Mouse (Mus musculus): ENCODE measurements at regions not wholly inside any gene's neighbourhood (a gene's known extent, or its start where the extent isn't known, plus 50 kb on each side); places are given as distances from the start of the nearest gene placed in this dataset.

DNA sequence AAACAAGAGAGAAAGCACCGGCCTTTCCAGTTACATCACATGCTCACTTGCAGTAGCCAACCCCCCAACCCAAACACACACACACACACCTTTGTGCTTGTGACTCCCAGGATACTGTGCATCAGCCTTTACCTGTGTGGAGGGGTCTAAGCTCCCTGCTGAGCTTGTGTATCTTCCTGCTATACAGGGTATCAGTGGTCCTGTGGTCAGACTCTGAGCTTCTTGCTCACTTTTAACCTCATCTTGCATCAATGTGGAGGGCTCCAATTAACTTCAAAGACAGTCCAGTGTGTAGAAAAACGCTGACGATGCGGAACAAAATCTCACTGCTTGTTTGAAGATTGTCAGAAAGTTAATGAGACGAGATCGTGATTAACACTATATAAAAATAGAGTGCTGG is 71.4 kb upstream of the Gypa start:
- TF ChIP-seq EP300 (IDR thresholded peaks at IDR 0.05) = no peak
- no peak for TF ChIP-seq CTCF (IDR thresholded peaks at IDR 0.05)

DNA sequence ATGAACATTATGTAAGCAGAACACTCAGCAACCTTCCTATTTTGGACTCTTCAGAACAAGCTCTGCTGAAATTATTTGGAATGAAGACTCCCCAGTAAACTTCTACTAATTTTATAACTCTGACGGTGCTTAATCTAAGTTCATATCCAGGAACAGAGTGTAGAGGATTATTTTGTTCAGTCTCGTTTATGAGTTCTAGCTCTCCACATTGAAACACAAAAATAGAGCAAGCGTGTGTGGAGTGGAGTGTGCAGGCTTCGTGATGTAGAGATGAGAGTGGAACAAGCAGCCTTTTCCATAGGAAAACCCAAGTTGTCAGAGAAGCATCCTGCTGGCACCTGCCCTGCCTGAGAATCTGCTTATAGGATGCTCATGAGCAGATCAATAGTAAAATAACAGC is 77.5 kb upstream of the Gypa start:
- Histone ChIP-seq H3K27ac (ENCODE audit: low read length) (no peak overlapping the region), H3K36me3 (ENCODE audit: insufficient read depth, low read length) (no peaks in the 10 kb centered on the region), H3K9ac (replicated peaks; ENCODE audit: low read depth) (no peak overlapping the region), H3K27me3 (replicated peaks; ENCODE audit: insufficient read depth, low read length) (no peaks in the 10 kb centered on the region), H3K4me1 (ENCODE audit: insufficient read depth, low read depth, low read length) (no peaks in the 10 kb centered on the region), H3K4me3 (ENCODE audit: low read depth, low read length) (no peak overlapping the region), H3K9me3 (ENCODE audit: low read length) (no peaks in the 10 kb centered on the region), H3K4me2 (replicated peaks; ENCODE audit: low read depth, low read length) (no peak overlapping the region)
- TF ChIP-seq CTCF (IDR thresholded peaks at IDR 0.05) (no peak), EP300 (IDR thresholded peaks at IDR 0.05) (no peak)
- no peak for ATAC-seq
- no peak for DNase-seq (ENCODE audit: low spot score)
- WGBS = 85% methylated on average over 4 of the region's 4 CpGs

More for the DNA sequence above, 71.4 kb upstream of the Gypa start:
- H3K9me3 ChIP-seq (ENCODE audit: low read length) = no peaks in the 10 kb centered on the region
- 85% methylated on average over 6 of the region's 6 CpGs for WGBS
- DNase-seq (ENCODE audit: low spot score) = no peak
- H3K4me2 ChIP-seq (replicated peaks; ENCODE audit: low read depth, low read length) = no peak overlapping the region
- H3K9ac ChIP-seq (replicated peaks; ENCODE audit: low read depth) = no peak overlapping the region
- no peaks in the 10 kb centered on the region for H3K36me3 ChIP-seq (ENCODE audit: insufficient read depth, low read length)
- H3K27ac ChIP-seq (ENCODE audit: low read length) = no peak overlapping the region
- H3K4me3 ChIP-seq (ENCODE audit: low read depth, low read length) = no peak overlapping the region
- no peaks in the 10 kb centered on the region for H3K27me3 ChIP-seq (replicated peaks; ENCODE audit: insufficient read depth, low read length)
- no peaks in the 10 kb centered on the region for H3K4me1 ChIP-seq (ENCODE audit: insufficient read depth, low read depth, low read length)
- ATAC-seq = no peak

DNA sequence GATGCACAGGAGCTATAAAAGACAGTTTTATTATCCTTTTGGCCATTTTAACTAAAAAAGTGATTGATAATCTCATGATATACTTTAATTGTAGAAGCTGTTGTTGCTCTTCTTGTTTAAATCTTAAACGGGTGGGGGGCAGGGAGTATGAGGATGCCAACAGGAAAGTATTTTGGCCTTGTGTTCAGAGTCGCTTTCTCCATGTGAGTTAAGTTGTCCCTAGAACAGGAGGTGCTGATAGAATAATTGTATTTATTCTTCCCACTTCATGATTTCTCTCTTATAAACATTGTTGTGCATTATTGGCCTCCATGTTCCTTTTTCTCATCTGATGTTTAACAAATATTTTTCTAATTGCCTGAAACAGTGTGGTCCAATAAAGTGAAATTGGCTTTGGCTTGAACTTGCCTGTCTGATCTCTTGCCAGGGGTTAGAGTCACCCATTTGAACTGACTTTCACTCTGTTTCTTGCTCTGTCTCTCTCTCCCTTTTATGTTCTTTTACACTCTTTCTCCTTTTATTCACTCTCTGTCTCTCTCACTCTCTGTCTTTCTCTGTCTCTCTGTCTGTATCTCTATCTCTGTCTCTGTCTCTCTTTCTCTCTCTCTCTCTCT is 93.9 kb upstream of the Gypa start:
- Histone ChIP-seq H3K4me2 (replicated peaks; ENCODE audit: low read depth, low read length) (no peak overlapping the region), H3K27ac (ENCODE audit: low read length) (no peak overlapping the region), H3K4me3 (ENCODE audit: low read depth, low read length) (no peak overlapping the region), H3K27me3 (replicated peaks; ENCODE audit: insufficient read depth, low read length) (no peaks in the 10 kb centered on the region), H3K9ac (replicated peaks; ENCODE audit: low read depth) (no peak overlapping the region), H3K9me3 (ENCODE audit: low read length) (no peaks in the 10 kb centered on the region), H3K36me3 (ENCODE audit: insufficient read depth, low read length) (no peaks in the 10 kb centered on the region), H3K4me1 (ENCODE audit: insufficient read depth, low read depth, low read length) (no peaks in the 10 kb centered on the region)
- TF ChIP-seq EP300 (IDR thresholded peaks at IDR 0.05) = no peak
- no peak for TF ChIP-seq CTCF (IDR thresholded peaks at IDR 0.05)
- DNase-seq (ENCODE audit: low spot score) (no peak), ATAC-seq (no peak)
- 53% methylated on average over 2 of the region's 2 CpGs for WGBS

- WGBS = 36% methylated on average over 5 of the region's 5 CpGs
These were observed 98.6 kb upstream of the Gypa start for GRCm38 (mm10) chr8:80395010-80395409.

GRCm38 (mm10) chr8:80393111-80393510 is 100.5 kb upstream of the Gypa start:
- TF ChIP-seq CTCF (IDR thresholded peaks at IDR 0.05) (no peak), EP300 (IDR thresholded peaks at IDR 0.05) (no peak)
- no peak for ATAC-seq
- Histone ChIP-seq H3K4me2 (replicated peaks; ENCODE audit: low read depth, low read length) (no peak overlapping the region), H3K4me1 (ENCODE audit: insufficient read depth, low read depth, low read length) (no peaks in the 10 kb centered on the region), H3K27ac (ENCODE audit: low read length) (no peak overlapping the region), H3K36me3 (ENCODE audit: insufficient read depth, low read length) (no peaks in the 10 kb centered on the region), H3K9me3 (ENCODE audit: low read length) (no peaks in the 10 kb centered on the region), H3K9ac (replicated peaks; ENCODE audit: low read depth) (no peak overlapping the region), H3K4me3 (ENCODE audit: low read depth, low read length) (no peak overlapping the region), H3K27me3 (replicated peaks; ENCODE audit: insufficient read depth, low read length) (no peaks in the 10 kb centered on the region)
- DNase-seq (ENCODE audit: low spot score) = no peak
- WGBS = 71% methylated on average over 3 of the region's 3 CpGs

More at GRCm38 (mm10) chr8:80395010-80395409, 98.6 kb upstream of the Gypa start:
- H3K4me1 ChIP-seq (ENCODE audit: insufficient read depth, low read depth, low read length) = no peaks in the 10 kb centered on the region
- no peaks in the 10 kb centered on the region for H3K36me3 ChIP-seq (ENCODE audit: insufficient read depth, low read length)
- ATAC-seq = no peak
- no peak overlapping the region for H3K9ac ChIP-seq (replicated peaks; ENCODE audit: low read depth)
- H3K27ac ChIP-seq (ENCODE audit: low read length) = no peak overlapping the region
- H3K27me3 ChIP-seq (replicated peaks; ENCODE audit: insufficient read depth, low read length) = no peaks in the 10 kb centered on the region
- H3K9me3 ChIP-seq (ENCODE audit: low read length) = no peaks in the 10 kb centered on the region
- H3K4me3 ChIP-seq (ENCODE audit: low read depth, low read length) = no peak overlapping the region
- no peak overlapping the region for H3K4me2 ChIP-seq (replicated peaks; ENCODE audit: low read depth, low read length)
- TF ChIP-seq EP300 (IDR thresholded peaks at IDR 0.05) = no peak
- no peak for TF ChIP-seq CTCF (IDR thresholded peaks at IDR 0.05)
- no peak for DNase-seq (ENCODE audit: low spot score)

DNA sequence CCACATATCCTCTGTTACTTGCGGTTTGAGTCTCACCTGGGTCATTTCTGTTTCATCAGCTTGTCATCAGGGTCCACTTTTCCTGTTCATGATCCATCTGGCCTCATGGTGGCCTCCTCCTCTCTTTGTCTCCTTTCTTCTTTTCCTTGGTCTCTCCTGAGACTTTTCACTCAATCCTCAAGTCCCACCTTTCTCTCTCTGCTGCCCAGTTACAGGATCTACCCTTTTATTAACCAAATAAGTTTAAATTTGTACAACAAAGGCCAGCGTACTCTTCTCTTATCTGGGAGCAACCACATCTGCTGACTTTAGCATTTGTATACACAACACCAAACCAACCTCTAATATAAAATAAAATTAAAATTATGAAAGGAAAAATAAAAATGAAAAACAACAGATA is 124.4 kb upstream of the Gypa start:
- 92% methylated on average over 2 of the region's 2 CpGs for WGBS
- Histone ChIP-seq H3K27me3 (replicated peaks; ENCODE audit: insufficient read depth, low read length) (no peaks in the 10 kb centered on the region), H3K4me2 (replicated peaks; ENCODE audit: low read depth, low read length) (no peak overlapping the region), H3K36me3 (ENCODE audit: insufficient read depth, low read length) (no peaks in the 10 kb centered on the region), H3K4me1 (ENCODE audit: insufficient read depth, low read depth, low read length) (no peaks in the 10 kb centered on the region), H3K4me3 (ENCODE audit: low read depth, low read length) (no peak overlapping the region), H3K9ac (replicated peaks; ENCODE audit: low read depth) (no peak overlapping the region), H3K9me3 (ENCODE audit: low read length) (no peaks in the 10 kb centered on the region), H3K27ac (ENCODE audit: low read length) (no peak overlapping the region)
- DNase-seq (ENCODE audit: low spot score) = no peak
- TF ChIP-seq CTCF (IDR thresholded peaks at IDR 0.05) = no peak
- TF ChIP-seq EP300 (IDR thresholded peaks at IDR 0.05) = no peak
- no peak for ATAC-seq

- DNase-seq (ENCODE audit: low spot score) (no peak), ATAC-seq (no peak)
- Histone ChIP-seq H3K27me3 (replicated peaks; ENCODE audit: insufficient read depth, low read length) (no peaks in the 10 kb centered on the region), H3K9ac (replicated peaks; ENCODE audit: low read depth) (no peak overlapping the region), H3K9me3 (ENCODE audit: low read length) (no peaks in the 10 kb centered on the region), H3K27ac (ENCODE audit: low read length) (no peak overlapping the region), H3K4me2 (replicated peaks; ENCODE audit: low read depth, low read length) (no peak overlapping the region), H3K4me3 (ENCODE audit: low read depth, low read length) (no peak overlapping the region), H3K36me3 (ENCODE audit: insufficient read depth, low read length) (no peaks in the 10 kb centered on the region), H3K4me1 (ENCODE audit: insufficient read depth, low read depth, low read length) (no peaks in the 10 kb centered on the region)
- TF ChIP-seq EP300 (IDR thresholded peaks at IDR 0.05) = no peak
- no peak for TF ChIP-seq CTCF (IDR thresholded peaks at IDR 0.05)
- WGBS = 65% methylated on average over 7 of the region's 7 CpGs
These were observed 129.5 kb upstream of the Gypa start for GRCm38 (mm10) chr8:80364059-80364458.

Measured in lung, postnatal 0 days (tissue).